In the genomic region with DNA sequence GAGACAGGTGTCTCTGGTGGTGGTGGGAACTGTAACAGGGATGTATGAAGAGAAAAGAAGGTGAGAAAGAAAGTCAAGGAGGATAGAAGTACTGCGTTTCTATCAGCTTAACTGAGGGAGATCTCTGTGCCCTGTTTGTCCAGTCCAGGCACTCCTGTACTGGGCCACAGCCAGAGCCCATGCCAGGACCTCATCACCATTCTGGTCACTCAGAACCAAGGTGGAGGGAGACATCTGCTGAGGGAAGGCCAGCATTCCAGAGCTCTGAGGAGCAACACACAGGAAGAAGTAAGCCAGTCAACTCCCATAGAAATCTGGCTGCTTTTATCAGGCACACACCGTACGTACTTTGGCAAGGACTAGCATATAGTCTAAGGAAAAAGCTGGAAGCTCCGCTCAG, we compare ENCODE assay signal across 19 mouse cellular contexts. TPM values are rescaled to one million over a fixed set of nuclear protein-coding genes. Genes with fewer than 3 reads are reported as not detected.
A peak's percentile ranks its signal among the peaks of the same experiment; 100 is the strongest.
DNase-seq lines count a peak whose midpoint lies in the region; ATAC-seq and TF ChIP-seq lines count a peak whose summit lies in the region.
"Had no signal": no experiment of that assay in that cellular context is flagged by ENCODE, and none has a peak within 500 bp of the region (broad histone marks: within the 10 kb centered on the region; RNA-seq: fewer than 3 reads in every experiment).

No protein-coding gene starts in this region.

- no peak overlapping the region for H3K4me3 ChIP-seq in gastrocnemius, adult 2 months
- H3K4me3 ChIP-seq in layer of hippocampus, adult 2 months: no peak overlapping the region
- H3K4me3 ChIP-seq: forebrain, embryonic 13.5 days; hindbrain, embryonic 10.5 days; limb, embryonic 13.5 days had no signal

- no peak for ATAC-seq in activated CD4-positive, CD25-positive, alpha-beta regulatory T cell, adult 4 months
- ATAC-seq: CD4-positive, CD25-positive, alpha-beta regulatory T cell, adult 4 months; forebrain, embryonic 13.5 days; lung, postnatal 0 days had no signal

- DNase-seq in gastrocnemius, adult 2 months: peak; percentile 32
- DNase-seq in gastrocnemius, postnatal 25 days: no peak
- no peak for DNase-seq in layer of hippocampus, adult 2 months (ENCODE audit: low spot score in 2 of 2)
- DNase-seq in layer of hippocampus, adult 11-12 months (ENCODE audit: low spot score): no peak
- peak; percentile 91 for DNase-seq in brain, adult 2 months (ENCODE audit: low read depth, low spot score)
- peak; percentile 79 for DNase-seq in cerebellum, adult 8-10 months
- no peak for DNase-seq in spleen, postnatal 14 days (ENCODE audit: low spot score in 2 of 2)
- DNase-seq: adrenal gland, postnatal 14 days; kidney, adult 9 months; kidney, postnatal 25 days; midbrain, embryonic 14.5 days; right cerebral cortex, postnatal 4 days had no signal

- no peak for TF ChIP-seq CTCF in gastrocnemius, adult 2 months (IDR thresholded peaks at IDR 0.05)
- no peak for TF ChIP-seq CTCF in layer of hippocampus, adult 2 months (conservative IDR thresholded peaks at IDR 0.05)

- intact Hi-C loops in gastrocnemius, adult 2 months (cut with DNase I): no loop called here

- no peak overlapping the region for H3K27ac ChIP-seq in gastrocnemius, adult 2 months
- H3K27ac ChIP-seq in layer of hippocampus, adult 2 months: peak overlapping the region; percentile 44; the same call in 1 of the 2 replicates
- H3K27ac ChIP-seq: forebrain, embryonic 13.5 days; hindbrain, embryonic 10.5 days; limb, embryonic 13.5 days; liver, embryonic 14.5 days had no signal

RNA-seq across cellular contexts. Expression of a gene that starts 14.1 kb away (rescaled TPM):
- 10 to 100 TPM in 1 of 2 experiments, 1 to 10 TPM in 1; 8.3 to 12.4 TPM for total RNA-seq in gastrocnemius, adult 2 months (2021)
- 10 to 100 TPM; 10.9 to 11.5 TPM for total RNA-seq in gastrocnemius, postnatal 25 days (2021)
- 100 to 1,000 TPM; 132 to 141 TPM for total RNA-seq in layer of hippocampus, adult 2 months (2021)
- polyA plus RNA-seq in activated CD4-positive, CD25-positive, alpha-beta regulatory T cell, adult 4 months (2017; shearing (Covaris generic)): 1 to 10 TPM; 3.7 to 4.7 TPM

Comparison
In these comparisons a context has a peak if more than half of its experiments do, and no peak if none do; other contexts are left out.
1. DNase-seq: peak in gastrocnemius, adult 2 months (single experiment), brain, adult 2 months (single experiment) and cerebellum, adult 8-10 months (single experiment); none in gastrocnemius, postnatal 25 days (single experiment), layer of hippocampus, adult 2 months (0 of 2), layer of hippocampus, adult 11-12 months (single experiment) and spleen, postnatal 14 days (0 of 2).
2. RNA of a gene that starts 14.1 kb away (total RNA-seq): 132 to 141 TPM in layer of hippocampus, adult 2 months; 8.3 to 12.4 TPM in gastrocnemius, adult 2 months and 10.9 to 11.5 TPM in gastrocnemius, postnatal 25 days; every median in the first group is over 4 times any median in the second.